Mouse (Mus musculus): ENCODE data around the gene Gm21988.

The Gm21988 gene

GRCm38 (mm10) chr11:70239541-70240279, at the start of gene Gm21988, which contains the start of gene Rnasek:
Gene Gm21988, minus strand, starts transcription at chr11:70239830.
Gene Rnasek, minus strand, starts transcription at chr11:70239842.
- DNase-seq (ENCODE audit: extremely low read depth, low read depth) = peak; percentile 81

- no peak for DNase-seq (ENCODE audit: extremely low read depth, low read depth)
Measured at GRCm38 (mm10) chr11:70289236-70289635, 49.6 kb upstream of the Gm21988 start.

GRCm38 (mm10) chr11:70288102-70288501, 48.5 kb upstream of the Gm21988 start:
- no peak for DNase-seq (ENCODE audit: extremely low read depth, low read depth)

- DNase-seq (ENCODE audit: extremely low read depth, low read depth) = no peak
Measured at GRCm38 (mm10) chr11:70285686-70286085, 46.1 kb upstream of the Gm21988 start.

- no peak for DNase-seq (ENCODE audit: extremely low read depth, low read depth)
Measured at GRCm38 (mm10) chr11:70284757-70285156, 45.1 kb upstream of the Gm21988 start.

- no peak for DNase-seq (ENCODE audit: extremely low read depth, low read depth)
Measured at GRCm38 (mm10) chr11:70283666-70284065, 44.0 kb upstream of the Gm21988 start.

GRCm38 (mm10) chr11:70280441-70280840, 40.8 kb upstream of the Gm21988 start:
- peak; percentile 76 for DNase-seq (ENCODE audit: extremely low read depth, low read depth)

- DNase-seq (ENCODE audit: extremely low read depth, low read depth) = no peak
Measured at GRCm38 (mm10) chr11:70278961-70279360, 39.3 kb upstream of the Gm21988 start.

- DNase-seq (ENCODE audit: extremely low read depth, low read depth) = no peak
Measured at GRCm38 (mm10) chr11:70271641-70272040, 32.0 kb upstream of the Gm21988 start.

- DNase-seq (ENCODE audit: extremely low read depth, low read depth) = no peak
Measured at GRCm38 (mm10) chr11:70266405-70266804, 26.8 kb upstream of the Gm21988 start.

- no peak for DNase-seq (ENCODE audit: extremely low read depth, low read depth)
Measured at GRCm38 (mm10) chr11:70265819-70266218, 26.2 kb upstream of the Gm21988 start.

GRCm38 (mm10) chr11:70265252-70265651, 25.6 kb upstream of the Gm21988 start:
- peak; percentile 43 for DNase-seq (ENCODE audit: extremely low read depth, low read depth)

GRCm38 (mm10) chr11:70259035-70259434, 19.4 kb upstream of the Gm21988 start:
- no peak for DNase-seq (ENCODE audit: extremely low read depth, low read depth)

GRCm38 (mm10) chr11:70254931-70255531, 15.4 kb upstream of the Gm21988 start, which contains the start of gene Alox12:
Gene Alox12, minus strand, starts transcription at chr11:70255353.
- DNase-seq (ENCODE audit: extremely low read depth, low read depth) = no peak

- no peak for DNase-seq (ENCODE audit: extremely low read depth, low read depth)
Measured at GRCm38 (mm10) chr11:70254337-70254736, 14.7 kb upstream of the Gm21988 start.

- no peak for DNase-seq (ENCODE audit: extremely low read depth, low read depth)
Measured at GRCm38 (mm10) chr11:70251853-70252252, 12.2 kb upstream of the Gm21988 start.

GRCm38 (mm10) chr11:70250150-70250549, 10.5 kb upstream of the Gm21988 start:
- DNase-seq (ENCODE audit: extremely low read depth, low read depth) = no peak

GRCm38 (mm10) chr11:70247136-70247845, 7.7 kb upstream of the Gm21988 start:
- DNase-seq (ENCODE audit: extremely low read depth, low read depth) = peak; percentile 45

- DNase-seq (ENCODE audit: extremely low read depth, low read depth) = no peak
Measured at GRCm38 (mm10) chr11:70242591-70242990, 3.0 kb upstream of the Gm21988 start.

GRCm38 (mm10) chr11:70238591-70239440, 814 bp downstream of the Gm21988 start:
- DNase-seq (ENCODE audit: extremely low read depth, low read depth) = no peak

All from MEL-GATA-1-ER (cell line).